Mouse (Mus musculus) neural tube, embryonic 12.5 days (tissue): Measurements from ENCODE around the gene Dlg1. TPM values are rescaled to one million over a fixed set of nuclear protein-coding genes. Genes with fewer than 3 reads are reported as not detected.

ENCODE experiments used
- polyA plus RNA-seq: library from polyadenylated mRNA; unstranded; fragments of >200 nt; fragmentation: Nextera tagmentation; extraction: Ambion mirVana; gene quantifications from 2 replicates; pipeline ENCODE4 v1.2.1, GENCODE M21; 2016

Dlg1 gene
- polyA plus RNA-seq, 1 experiment from 2014 or later, result 22.0 TPM

Other genes with a start within 250 kb of the Dlg1 start
- gene Bdh1, start 241.2 kb upstream of the Dlg1 start, polyA plus RNA-seq, result 67.7 and 70.0 TPM in 2 replicates
- 0.15 and 0.20 TPM in 2 replicates for gene Meltf, start 215.4 kb downstream of the Dlg1 start, polyA plus RNA-seq